In the genomic region with DNA sequence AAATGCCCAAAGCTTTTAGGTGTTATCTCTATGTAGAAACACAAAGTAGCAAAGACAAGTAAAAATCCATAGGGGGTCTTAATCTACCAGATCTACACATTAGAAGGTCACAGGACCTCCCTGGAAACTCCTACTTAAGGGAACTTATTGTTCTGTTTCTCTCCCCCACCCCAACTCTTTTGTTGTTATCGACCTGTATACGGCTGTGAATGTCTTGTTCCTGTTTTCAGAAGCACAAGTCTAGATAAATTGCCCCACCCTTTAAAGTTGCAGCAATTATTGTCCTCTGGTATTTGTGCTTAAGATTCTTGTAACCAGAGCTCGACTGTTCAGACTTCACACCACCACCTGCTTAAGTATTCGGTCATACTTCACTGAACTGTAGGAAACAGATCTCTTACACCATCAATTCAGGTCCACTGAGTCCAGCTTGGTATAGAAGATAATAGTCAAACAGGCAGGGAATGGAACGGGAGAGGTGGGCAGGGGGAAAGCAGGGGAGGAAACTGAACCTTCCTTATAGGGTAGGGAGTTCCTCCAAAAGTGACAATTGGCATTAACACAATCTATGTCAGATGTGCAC, we compare ENCODE assay signal across 27 mouse cellular contexts. TPM values are rescaled to one million over a fixed set of nuclear protein-coding genes. Genes with fewer than 3 reads are reported as not detected.
DNase-seq lines count a peak whose midpoint lies in the region; ATAC-seq and TF ChIP-seq lines count a peak whose summit lies in the region.
"Had no signal": no experiment of that assay in that cellular context is flagged by ENCODE, and none has a peak within 500 bp of the region (broad histone marks: within the 10 kb centered on the region; RNA-seq: fewer than 3 reads in every experiment).

No protein-coding gene starts in this region.

- H3K9ac ChIP-seq in kidney, embryonic 15.5 days, result no peak overlapping the region
- H3K9ac ChIP-seq in lung, postnatal 0 days (replicated peaks; ENCODE audit: low read depth), result no peak overlapping the region
- H3K9ac ChIP-seq: forebrain, embryonic 13.5 days; heart, embryonic 12.5 days; heart, embryonic 15.5 days; hindbrain, embryonic 12.5 days; intestine, embryonic 15.5 days had no signal

- intact Hi-C loops in heart, postnatal 10 days (cut with DNase I), result loop anchor here (5.0 kb wide), 1 partner anchor 245 kb away; no protein-coding TSS in a partner anchor

- TF ChIP-seq CTCF in lung, postnatal 0 days (IDR thresholded peaks at IDR 0.05), result no peak

- H3K4me1 ChIP-seq in kidney, embryonic 15.5 days, result peaks cover 41% of the 10 kb centered on the region
- H3K4me1 ChIP-seq in lung, postnatal 0 days (ENCODE audit: insufficient read depth, low read depth, low read length), result 0 out of 2 replicates have a peak, but pooled peaks cover 2% of the 10 kb centered on the region

- DNase-seq in heart, adult 11 months, result peak; percentile 41
- no peak for DNase-seq in heart, postnatal 10 days
- DNase-seq in kidney, postnatal 36 days, result no peak
- no peak for DNase-seq in lung, postnatal 0 days (ENCODE audit: low spot score)
- no peak for DNase-seq in lung, postnatal 36 days
- peak; percentile 76 for DNase-seq in ZHBTc4 (ENCODE audit: low read depth, low spot score)
- no peak for DNase-seq in cerebellum, adult 11 months
- DNase-seq: adrenal gland, adult 8-10 months; adrenal gland, postnatal 25 days; cerebellum, adult 18-20 months; cerebellum, adult 9-10 months; cerebellum, postnatal 14 days; gastrocnemius, postnatal 10 days; gastrocnemius, postnatal 36 days; heart, postnatal 14 days had no signal

- TF ChIP-seq EP300 in lung, postnatal 0 days (IDR thresholded peaks at IDR 0.05), result 0 out of 2 replicates have a peak, but pooled peaks have one; percentile 41

- 0 out of 2 replicates have a peak overlapping the region, but pooled peaks have one; percentile 21 for H3K4me2 ChIP-seq in kidney, embryonic 15.5 days
- H3K4me2 ChIP-seq in lung, postnatal 0 days (replicated peaks; ENCODE audit: low read depth, low read length), result no peak overlapping the region
- H3K4me2 ChIP-seq: forebrain, embryonic 13.5 days; heart, embryonic 12.5 days; heart, embryonic 15.5 days; hindbrain, embryonic 12.5 days; intestine, embryonic 15.5 days had no signal

- WGBS in kidney, embryonic 15.5 days, result 29% methylated on average over 5 of the region's 5 CpGs
- WGBS in lung, postnatal 0 days, result 55% methylated on average over 5 of the region's 5 CpGs

- H3K27ac ChIP-seq in kidney, embryonic 15.5 days, result peak overlapping the region; percentile 49; the same call in 1 of the 2 replicates
- no peak overlapping the region for H3K27ac ChIP-seq in lung, postnatal 0 days (ENCODE audit: low read length)
- H3K27ac ChIP-seq: forebrain, embryonic 10.5 days; forebrain, embryonic 13.5 days; heart, embryonic 15.5 days; hindbrain, embryonic 12.5 days; intestine, embryonic 15.5 days had no signal

- peak; percentile 52; the same call in 1 of the 2 replicates for ATAC-seq in kidney, embryonic 15.5 days (replicated peaks; ENCODE audit: low FRiP score)
- no peak for ATAC-seq in lung, postnatal 0 days
- ATAC-seq: activated CD4-positive, CD25-positive, alpha-beta regulatory T cell, adult 4 months; forebrain, embryonic 13.5 days; forebrain, embryonic 16.5 days; hindbrain, embryonic 16.5 days; intestine, embryonic 15.5 days had no signal

- no peak overlapping the region for H3K4me3 ChIP-seq in kidney, embryonic 15.5 days (replicated peaks)
- no peak overlapping the region for H3K4me3 ChIP-seq in lung, postnatal 0 days (ENCODE audit: low read depth, low read length)
- H3K4me3 ChIP-seq: forebrain, embryonic 10.5 days; forebrain, embryonic 13.5 days; heart, embryonic 12.5 days; heart, embryonic 15.5 days; hindbrain, embryonic 12.5 days; intestine, embryonic 15.5 days had no signal

- H3K27me3 ChIP-seq in kidney, embryonic 15.5 days, result peaks cover 37% of the 10 kb centered on the region
- no peaks in the 10 kb centered on the region for H3K27me3 ChIP-seq in lung, postnatal 0 days (replicated peaks; ENCODE audit: insufficient read depth, low read length)
- H3K27me3 ChIP-seq: heart, embryonic 15.5 days had no signal

- no peaks in the 10 kb centered on the region for H3K36me3 ChIP-seq in kidney, embryonic 15.5 days
- H3K36me3 ChIP-seq in lung, postnatal 0 days (ENCODE audit: insufficient read depth, low read length), result no peaks in the 10 kb centered on the region
- H3K36me3 ChIP-seq: forebrain, embryonic 10.5 days; G1E; heart, embryonic 12.5 days; heart, embryonic 15.5 days; hindbrain, embryonic 12.5 days; intestine, embryonic 15.5 days had no signal

- no peaks in the 10 kb centered on the region for H3K9me3 ChIP-seq in kidney, embryonic 15.5 days (replicated peaks)
- H3K9me3 ChIP-seq in lung, postnatal 0 days (ENCODE audit: low read length), result no peaks in the 10 kb centered on the region
- H3K9me3 ChIP-seq: forebrain, embryonic 10.5 days; forebrain, embryonic 13.5 days; G1E; heart, embryonic 15.5 days; hindbrain, embryonic 12.5 days; intestine, embryonic 15.5 days had no signal

RNA-seq across cellular contexts. Expression of a gene that starts 1.9 kb away (rescaled TPM):
- 10 to 100 TPM; 66.0 to 76.8 TPM for total RNA-seq in heart, postnatal 10 days (2021)
- 1.5 and 1.6 TPM in 2 replicates for polyA plus RNA-seq in kidney, embryonic 15.5 days (2015; fragmentation: Nextera tagmentation; extraction: Ambion mirVana)
- polyA plus RNA-seq in lung, postnatal 0 days (2015; fragmentation: Nextera tagmentation; extraction: Ambion mirVana), result 22.6 and 26.2 TPM in 2 replicates
- total RNA-seq: granulocyte monocyte progenitor cell, adult 5-6 weeks had no signal
- polyA plus RNA-seq: activated CD4-positive, CD25-positive, alpha-beta regulatory T cell, adult 4 months; G1E had no signal

Comparison
In these comparisons a context has a peak if more than half of its experiments do, and no peak if none do; other contexts are left out.
1. DNase-seq: peak in heart, adult 11 months (single experiment) and ZHBTc4 (single experiment); none in heart, postnatal 10 days (0 of 2), kidney, postnatal 36 days (0 of 2), lung, postnatal 0 days (single experiment), lung, postnatal 36 days (single experiment) and cerebellum, adult 11 months (single experiment).